Mouse (Mus musculus): ENCODE measurements around the gene Lasp1. TPM values are rescaled to one million over a fixed set of nuclear protein-coding genes. Genes with fewer than 3 reads are reported as not detected.

Gene Lasp1
- total and polyA plus RNA-seq, 3 experiments, result 12.5 to 45.4 (median 18.6) TPM

DNA sequence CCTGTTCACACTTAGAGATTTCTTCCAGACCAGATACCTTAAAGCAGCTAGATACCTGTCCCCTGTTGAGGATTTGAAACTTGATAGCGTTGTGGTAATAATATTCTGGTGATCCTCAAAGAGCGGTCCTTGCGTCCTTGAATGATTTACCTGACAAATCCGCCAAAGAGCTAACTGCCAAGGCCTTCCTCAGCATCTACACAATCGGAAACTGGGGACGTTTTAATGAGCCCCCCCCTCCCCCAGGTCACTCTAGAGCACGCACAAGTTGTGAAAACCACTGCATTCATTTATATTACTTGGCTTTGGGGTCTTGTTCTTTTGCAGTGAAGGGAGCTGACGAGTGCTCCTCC is 741 bp upstream of the Lasp1 start:
- no peak for DNase-seq (ENCODE audit: extremely low read depth)
- dilution Hi-C loops (cut with MboI; ENCODE audit: extremely low pct_ligation_motif_present, extremely low pct_unique_long_range_greater_than_20kb, low sequenced_read_pairs), result no loop called here
- Histone ChIP-seq H3K79me2 (replicated peaks; ENCODE audit: control insufficient read depth, extremely low read depth, insufficient read depth, poor library complexity, severe bottlenecking) (no peaks in the 10 kb centered on the region), H3K9ac (ENCODE audit: insufficient read depth, low read depth) (no peak overlapping the region), H3K4me1 (ENCODE audit: control insufficient read depth in 1 of 2, insufficient read depth in 2 of 2) (peaks cover 14 to 51% of the 10 kb centered on the region in 2 experiments), H3K4me3 (replicated peaks in 1 of 3; ENCODE audit: low read depth in 2 of 3, low read length in 2 of 3, poor library complexity in 1 of 3) (peak overlapping the region in 2 of 3 experiments; percentile 39 to 79), H3K9me3 (replicated peaks; ENCODE audit: low read length) (no peaks in the 10 kb centered on the region), H3K36me3 (replicated peaks in 1 of 2; ENCODE audit: control insufficient read depth in 1 of 2, insufficient read depth in 1 of 2, low read length in 1 of 2) (peaks cover 0 to 2% of the 10 kb centered on the region in 2 experiments), H3K27ac (ENCODE audit: insufficient read depth, low read depth) (no peak overlapping the region), H3K27me3 (replicated peaks) (no peaks in the 10 kb centered on the region), H3K4me2 (ENCODE audit: insufficient read depth, low read depth, poor library complexity, severe bottlenecking) (peak overlapping the region; percentile 34; the same call in 1 of the 2 replicates)
- TF ChIP-seq JUN (IDR thresholded peaks at IDR 0.05; ENCODE audit: insufficient read depth, low read depth, low read length) (no peak), KAT2A (IDR thresholded peaks at IDR 0.05; ENCODE audit: insufficient replicate concordance, low read length) (no peak), BHLHE40 (IDR thresholded peaks at IDR 0.05; ENCODE audit: low read depth, low read length) (peak; percentile 40; the same call in 1 of the 2 replicates), MEF2A (IDR thresholded peaks at IDR 0.05; ENCODE audit: borderline replicate concordance, low read depth, low read length) (no peak), E2F4 (IDR thresholded peaks at IDR 0.05; ENCODE audit: insufficient replicate concordance, low read depth, low read length) (no peak), USF2 (conservative IDR thresholded peaks at IDR 0.05; ENCODE audit: low read depth, low read length) (no peak), GABPA (IDR thresholded peaks at IDR 0.05; ENCODE audit: insufficient replicate concordance, low read depth, low read length) (no peak), CHD2 (IDR thresholded peaks at IDR 0.05; ENCODE audit: low read length) (no peak)
- in situ Hi-C loops (cut with MboI; ENCODE audit: low pct_ligation_motif_present, low pct_unique_long_range_greater_than_20kb, low sequenced_read_pairs), result loop anchor here (5.0 kb wide), 3 partner anchors 44 to 189 kb away; partner anchors contain the start of genes B230217C12Rik, Fbxo47 and Plxdc1

DNA sequence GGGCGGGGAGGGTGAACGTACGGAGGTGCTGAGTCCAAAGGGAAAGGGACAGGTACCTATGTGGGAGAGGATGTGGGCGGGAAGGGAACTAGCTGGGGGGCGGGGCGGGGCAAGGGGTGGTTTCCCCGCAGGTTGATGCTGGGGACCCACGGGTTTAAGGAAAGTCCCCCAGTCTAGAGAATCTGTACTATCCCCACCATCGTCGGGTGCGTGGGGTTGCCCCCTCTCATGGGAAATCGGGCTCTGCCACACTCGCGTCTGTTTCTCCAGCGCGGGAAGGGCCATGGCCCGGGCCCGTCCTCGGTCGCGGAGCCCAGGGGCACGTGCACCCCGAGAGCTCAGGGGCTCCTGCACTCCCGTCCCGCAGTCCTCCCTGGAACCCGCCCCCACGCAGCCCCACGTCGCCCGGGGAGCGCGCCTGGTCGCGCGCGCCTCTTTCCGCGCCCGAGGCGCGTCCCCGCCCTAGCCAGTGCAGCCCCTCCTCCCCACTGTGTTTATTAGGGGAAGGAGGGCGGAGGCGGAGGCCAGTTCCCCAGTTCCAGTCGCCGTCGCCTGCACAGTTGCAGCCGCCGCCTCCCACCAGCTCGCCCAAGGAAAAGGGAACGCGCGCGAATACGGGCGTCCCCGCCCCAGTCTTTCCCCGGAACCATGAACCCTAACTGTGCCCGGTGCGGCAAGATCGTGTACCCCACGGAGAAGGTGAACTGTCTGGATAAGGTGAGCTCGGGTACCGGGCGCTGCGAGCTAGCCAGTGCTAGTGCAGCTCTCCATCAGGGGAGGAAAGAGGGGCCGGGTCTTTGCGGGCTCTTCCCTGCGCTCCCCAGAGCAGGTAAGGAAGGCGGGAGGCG is 570 bp downstream of the Lasp1 start:
- dilution Hi-C loops (cut with MboI; ENCODE audit: extremely low pct_ligation_motif_present, extremely low pct_unique_long_range_greater_than_20kb, low sequenced_read_pairs), result no loop called here
- DNase-seq (ENCODE audit: extremely low read depth), result peak; percentile 79
- TF ChIP-seq IRF4 (IDR thresholded peaks at IDR 0.05; ENCODE audit: low read depth, low read length) (peak; percentile 29; the same call in 1 of the 2 replicates), POLR2A (IDR thresholded peaks at IDR 0.05; ENCODE audit: low read depth, low read length) (peak; percentile 71), USF2 (conservative IDR thresholded peaks at IDR 0.05; ENCODE audit: low read depth, low read length) (no peak), KAT2A (IDR thresholded peaks at IDR 0.05; ENCODE audit: insufficient replicate concordance, low read length) (0 out of 2 replicates have a peak, but pooled peaks have one; percentile 9), CHD1 (IDR thresholded peaks at IDR 0.05; ENCODE audit: low read depth, low read length) (peak; percentile 15; the same call in 1 of the 2 replicates), BHLHE40 (IDR thresholded peaks at IDR 0.05; ENCODE audit: low read depth, low read length) (peak; percentile 88), SIN3A (IDR thresholded peaks at IDR 0.05; ENCODE audit: low read length) (peak; percentile 69; the same call in 1 of the 2 replicates), NELFE (IDR thresholded peaks at IDR 0.05; ENCODE audit: low read depth, low read length) (peak; percentile 48), USF1 (IDR thresholded peaks at IDR 0.05; ENCODE audit: low read depth, low read length) (no peak), MYC (IDR thresholded peaks at IDR 0.05; ENCODE audit: low read depth, low read length) (no peak), ZKSCAN1 (IDR thresholded peaks at IDR 0.05; ENCODE audit: borderline replicate concordance, low read depth, low read length) (no peak), GABPA (IDR thresholded peaks at IDR 0.05; ENCODE audit: insufficient replicate concordance, low read depth, low read length) (no peak), PAX5 (IDR thresholded peaks at IDR 0.05; ENCODE audit: low read length) (no peak), TBP (conservative IDR thresholded peaks at IDR 0.05; ENCODE audit: low read depth, low read length) (no peak), JUN (IDR thresholded peaks at IDR 0.05; ENCODE audit: insufficient read depth, low read depth, low read length) (no peak), EP300 (IDR thresholded peaks at IDR 0.05; ENCODE audit: low read length) (no peak), ZMIZ1 (IDR thresholded peaks at IDR 0.05; ENCODE audit: low read depth, low read length) (peak; percentile 18), NRF1 (IDR thresholded peaks at IDR 0.05; ENCODE audit: low read depth, low read length) (peak; percentile 16; the same call in 1 of the 2 replicates), ZNF384 (IDR thresholded peaks at IDR 0.05; ENCODE audit: low read depth, low read length) (no peak), MAX (IDR thresholded peaks at IDR 0.05; ENCODE audit: low read length) (no peak; the same call in none of the 2 replicates), MAFK (IDR thresholded peaks at IDR 0.05; ENCODE audit: insufficient replicate concordance, low read length) (no peak), CTCF (conservative IDR thresholded peaks at IDR 0.05 in 1 of 2, IDR thresholded peaks at IDR 0.05 in 1 of 2; ENCODE audit: low read depth in 2 of 2, low read length in 2 of 2) (no peak), SMC3 (IDR thresholded peaks at IDR 0.05; ENCODE audit: low read depth, low read length) (no peak), MXI1 (IDR thresholded peaks at IDR 0.05; ENCODE audit: low read depth, low read length) (peak; percentile 71; the same call in 1 of the 2 replicates), JUND (conservative IDR thresholded peaks at IDR 0.05; ENCODE audit: low read depth, low read length) (no peak), TCF12 (IDR thresholded peaks at IDR 0.05; ENCODE audit: low read depth, low read length) (peak; percentile 68; the same call in 1 of the 2 replicates)

More for the DNA sequence above, 570 bp downstream of the Lasp1 start:
- in situ Hi-C loops (cut with MboI; ENCODE audit: low pct_ligation_motif_present, low pct_unique_long_range_greater_than_20kb, low sequenced_read_pairs), result loop anchor here (5.0 kb wide), 3 partner anchors 43 to 188 kb away; partner anchors contain the start of genes B230217C12Rik, Fbxo47 and Plxdc1
- H3K9me3 ChIP-seq (replicated peaks; ENCODE audit: low read length), result no peaks in the 10 kb centered on the region
- H3K4me1 ChIP-seq (ENCODE audit: control insufficient read depth in 1 of 2, insufficient read depth in 2 of 2), result peaks cover 14 to 49% of the 10 kb centered on the region in 2 experiments
- H3K4me3 ChIP-seq (replicated peaks in 1 of 3; ENCODE audit: low read depth in 2 of 3, low read length in 2 of 3, poor library complexity in 1 of 3), result peak overlapping the region; percentile 79 to 90 (median 90)
- peak overlapping the region; percentile 83 for H3K9ac ChIP-seq (ENCODE audit: insufficient read depth, low read depth)
- H3K27ac ChIP-seq (ENCODE audit: insufficient read depth, low read depth), result peak overlapping the region; percentile 83
- no peaks in the 10 kb centered on the region for H3K79me2 ChIP-seq (replicated peaks; ENCODE audit: control insufficient read depth, extremely low read depth, insufficient read depth, poor library complexity, severe bottlenecking)
- H3K27me3 ChIP-seq (replicated peaks), result no peaks in the 10 kb centered on the region
- peak overlapping the region; percentile 46 for H3K4me2 ChIP-seq (ENCODE audit: insufficient read depth, low read depth, poor library complexity, severe bottlenecking)
- peaks cover 0 to 5% of the 10 kb centered on the region in 2 experiments for H3K36me3 ChIP-seq (replicated peaks in 1 of 2; ENCODE audit: control insufficient read depth in 1 of 2, insufficient read depth in 1 of 2, low read length in 1 of 2)

Measured in CH12.LX (cell line).